Mouse (Mus musculus) E14TG2a.4 (cell line): Measurements from ENCODE around the gene Glis1.

Experiments
- CTCF ChIP-seq: conservative IDR thresholded peaks from 2 replicates; pipeline ENCODE4 v1.5.1; 2014; ENCODE audit warnings: low read length
- NANOG ChIP-seq: IDR thresholded peaks from 2 replicates; pipeline ENCODE4 v1.6.1; 2014; ENCODE audit warnings: borderline replicate concordance, low read length, mixed read lengths
- POU5F1 ChIP-seq: IDR thresholded peaks from 2 replicates; pipeline ENCODE4 v1.6.1; 2014; ENCODE audit warnings: low read length, borderline replicate concordance

DNA sequence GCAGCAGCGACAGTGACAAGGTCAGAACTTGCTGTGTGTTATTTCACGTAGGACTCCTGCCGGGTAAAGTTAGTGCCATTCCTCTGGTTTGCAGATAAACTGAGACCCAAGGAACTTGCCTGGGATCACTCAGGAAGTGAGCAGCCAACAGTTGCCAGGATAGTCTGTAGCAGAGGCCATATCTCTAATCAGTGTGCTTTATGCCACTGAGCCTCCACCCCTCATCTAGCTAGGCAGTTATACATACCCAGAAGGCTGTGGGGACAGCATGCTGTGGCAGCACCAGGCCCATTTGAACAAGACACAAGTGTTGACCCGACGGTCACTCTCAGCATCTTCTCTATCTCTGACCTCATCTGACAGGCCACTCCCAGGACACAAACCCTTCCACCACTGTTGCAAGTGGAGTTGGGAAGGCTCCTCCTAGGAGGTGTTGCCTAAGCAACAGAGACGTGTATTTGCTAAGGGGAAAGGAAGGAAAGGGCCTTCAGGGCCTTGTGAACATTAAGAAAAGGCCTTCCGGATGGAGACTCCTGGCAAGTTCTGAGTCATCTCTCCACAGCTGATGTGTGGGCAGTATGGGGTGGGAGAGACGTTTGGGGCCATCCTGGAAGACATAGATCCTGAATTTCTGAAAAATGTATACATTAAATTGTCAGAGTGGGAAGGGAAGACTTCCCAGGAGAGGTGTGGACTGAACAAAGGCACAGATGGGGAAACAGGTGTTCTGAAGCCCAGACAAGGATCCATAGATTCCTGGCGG, 177.7 kb downstream of the Glis1 start:
- TF ChIP-seq NANOG, result no peak
- TF ChIP-seq CTCF, result no peak
- no peak for TF ChIP-seq POU5F1
